Mouse (Mus musculus): Measurements from ENCODE around the gene Wipi2. TPM values are rescaled to one million over a fixed set of nuclear protein-coding genes. Genes with fewer than 3 reads are reported as not detected.

The Wipi2 gene
- polyA plus RNA-seq, 1 experiment from 2014 or later = 35.3 TPM

DNA sequence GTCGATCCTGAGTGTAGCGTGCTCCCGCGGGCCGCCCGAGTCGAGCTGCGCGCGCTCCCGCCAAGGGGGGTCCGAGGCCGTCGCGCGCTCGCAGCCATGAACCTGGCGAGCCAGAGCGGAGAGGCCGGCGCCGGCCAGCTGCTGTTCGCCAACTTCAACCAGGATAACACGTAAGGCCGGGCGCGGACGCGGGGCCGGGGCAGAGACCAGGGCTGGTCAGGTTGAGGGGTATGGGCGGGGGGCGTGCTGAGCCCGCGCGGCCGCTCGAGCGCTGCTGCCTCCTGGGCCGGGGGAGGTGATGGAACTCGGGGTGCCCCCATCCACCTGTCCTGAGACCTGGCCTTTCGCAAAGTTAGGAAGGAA lies 2.1 kb downstream of the Wipi2 start:
- Histone ChIP-seq H3K4me3 (peak overlapping the region; percentile 72), H3K4me1 (replicated peaks) (peaks cover 12% of the 10 kb centered on the region), H3K36me3 (peaks cover 17% of the 10 kb centered on the region), H3K27ac (ENCODE audit: poor library complexity, severe bottlenecking) (peak overlapping the region; percentile 68), H3K27me3 (replicated peaks) (peaks cover 6% of the 10 kb centered on the region), H3K9me3 (replicated peaks) (no peaks in the 10 kb centered on the region), H3K9ac (peak overlapping the region; percentile 86), H3K4me2 (peak overlapping the region; percentile 88)
- under 1% methylated on average over 40 of the region's 41 CpGs for WGBS
- ATAC-seq (ENCODE audit: insufficient number of reproducible peaks, low FRiP score) = no peak; the same call in 1 of the 2 replicates

DNA sequence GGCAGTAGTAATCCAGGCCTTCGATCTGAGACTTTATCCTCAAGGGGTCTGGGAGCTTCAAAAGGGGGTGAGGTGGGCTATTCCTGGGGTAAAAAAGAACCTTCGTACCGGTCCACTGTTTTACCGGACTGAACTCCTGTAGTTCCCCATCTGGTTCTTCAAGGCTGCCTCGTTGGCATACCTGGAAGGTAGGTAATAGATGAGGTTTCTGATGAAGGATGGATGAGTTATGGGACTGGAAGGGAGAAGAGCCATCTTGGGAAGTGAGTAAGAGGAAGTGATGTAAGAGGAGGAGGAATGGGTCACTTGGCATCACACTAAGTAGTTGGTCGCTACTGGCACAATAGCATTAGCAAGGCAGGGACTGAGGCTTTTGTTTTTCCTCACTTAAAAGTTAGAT lies 2.7 kb downstream of the Wipi2 start:
- Histone ChIP-seq H3K27me3 (replicated peaks) (peaks cover 6% of the 10 kb centered on the region), H3K9me3 (replicated peaks) (no peaks in the 10 kb centered on the region), H3K4me1 (replicated peaks) (peaks cover 12% of the 10 kb centered on the region), H3K36me3 (peaks cover 17% of the 10 kb centered on the region), H3K4me2 (peak overlapping the region; percentile 88), H3K27ac (ENCODE audit: poor library complexity, severe bottlenecking) (peak overlapping the region; percentile 68; the same call in 1 of the 2 replicates), H3K9ac (peak overlapping the region; percentile 86), H3K4me3 (peak overlapping the region; percentile 72)
- ATAC-seq (ENCODE audit: insufficient number of reproducible peaks, low FRiP score) = no peak
- WGBS = 11% methylated on average over 6 of the region's 6 CpGs

- H3K4me1 ChIP-seq (replicated peaks) = no peaks in the 10 kb centered on the region
- H3K4me3 ChIP-seq = no peak overlapping the region
- H3K4me2 ChIP-seq = no peak overlapping the region
- no peaks in the 10 kb centered on the region for H3K27me3 ChIP-seq (replicated peaks)
- H3K36me3 ChIP-seq = peaks cover 41% of the 10 kb centered on the region
- H3K9me3 ChIP-seq (replicated peaks) = no peaks in the 10 kb centered on the region
- no peak overlapping the region for H3K9ac ChIP-seq
- ATAC-seq (ENCODE audit: insufficient number of reproducible peaks, low FRiP score) = no peak
- H3K27ac ChIP-seq (ENCODE audit: poor library complexity, severe bottlenecking) = no peak overlapping the region
- 81% methylated on average over 5 of the region's 5 CpGs for WGBS
Observed at GRCm38 (mm10) chr5:142637823-142638222, 10.3 kb downstream of the Wipi2 start.

GRCm38 (mm10) chr5:142640088-142640487 lies 12.6 kb downstream of the Wipi2 start:
- Histone ChIP-seq H3K27ac (ENCODE audit: poor library complexity, severe bottlenecking) (no peak overlapping the region), H3K4me1 (replicated peaks) (no peaks in the 10 kb centered on the region), H3K36me3 (peaks cover 32% of the 10 kb centered on the region), H3K4me2 (no peak overlapping the region), H3K9ac (no peak overlapping the region), H3K27me3 (replicated peaks) (no peaks in the 10 kb centered on the region), H3K4me3 (no peak overlapping the region), H3K9me3 (replicated peaks) (no peaks in the 10 kb centered on the region)
- 86% methylated on average over 5 of the region's 5 CpGs for WGBS
- ATAC-seq (ENCODE audit: insufficient number of reproducible peaks, low FRiP score) = no peak

DNA sequence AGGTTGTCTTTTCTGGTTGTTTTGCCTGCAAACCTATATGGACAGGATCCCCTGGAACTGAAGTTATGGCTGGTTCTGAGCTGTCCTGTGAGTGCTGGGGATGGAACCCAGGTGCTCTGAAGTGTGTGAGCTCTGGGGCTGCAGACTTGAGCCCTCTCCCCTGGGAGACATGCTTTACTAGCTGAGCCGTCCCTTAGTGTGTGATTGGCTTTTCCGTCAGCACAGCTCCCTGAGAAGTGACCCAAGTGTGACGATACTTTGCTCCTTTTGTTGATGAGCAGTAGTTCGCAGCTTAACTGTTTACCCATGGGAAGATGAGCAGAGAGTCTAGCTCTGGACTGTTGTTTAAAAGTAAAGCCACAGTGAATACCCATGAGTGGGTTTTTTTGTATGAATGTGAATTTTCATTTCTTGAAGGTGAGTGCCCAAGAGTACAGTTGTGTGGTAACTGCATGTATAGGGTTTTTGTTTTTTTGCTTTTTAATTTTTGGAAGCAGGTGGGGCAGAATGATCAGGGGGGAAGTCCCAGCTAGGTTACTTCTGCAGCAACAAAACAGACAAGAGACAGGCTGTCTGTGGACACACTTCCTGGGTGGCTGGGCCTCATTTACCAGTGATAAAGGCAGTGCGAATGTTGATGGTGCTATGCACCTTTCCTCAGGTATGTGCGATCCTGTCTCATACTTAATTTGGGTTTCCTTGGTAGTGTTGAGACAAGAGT lies 14.0 kb downstream of the Wipi2 start:
- Histone ChIP-seq H3K9me3 (replicated peaks) (no peaks in the 10 kb centered on the region), H3K4me2 (no peak overlapping the region), H3K27me3 (replicated peaks) (no peaks in the 10 kb centered on the region), H3K4me3 (no peak overlapping the region), H3K27ac (ENCODE audit: poor library complexity, severe bottlenecking) (no peak overlapping the region), H3K4me1 (replicated peaks) (no peaks in the 10 kb centered on the region), H3K36me3 (peaks cover 34% of the 10 kb centered on the region), H3K9ac (no peak overlapping the region)
- WGBS = 80% methylated on average over 6 of the region's 6 CpGs
- no peak for ATAC-seq (ENCODE audit: insufficient number of reproducible peaks, low FRiP score)

GRCm38 (mm10) chr5:142648162-142648561 lies 20.7 kb downstream of the Wipi2 start:
- ATAC-seq (ENCODE audit: insufficient number of reproducible peaks, low FRiP score) = no peak
- no peak overlapping the region for H3K4me2 ChIP-seq
- peaks cover 9% of the 10 kb centered on the region for H3K36me3 ChIP-seq
- no peaks in the 10 kb centered on the region for H3K27me3 ChIP-seq (replicated peaks)
- no peak overlapping the region for H3K4me3 ChIP-seq
- no peak overlapping the region for H3K27ac ChIP-seq (ENCODE audit: poor library complexity, severe bottlenecking)
- no peaks in the 10 kb centered on the region for H3K9me3 ChIP-seq (replicated peaks)
- 71% methylated on average over 7 of the region's 7 CpGs for WGBS
- H3K4me1 ChIP-seq (replicated peaks) = peaks cover 17% of the 10 kb centered on the region
- no peak overlapping the region for H3K9ac ChIP-seq

DNA sequence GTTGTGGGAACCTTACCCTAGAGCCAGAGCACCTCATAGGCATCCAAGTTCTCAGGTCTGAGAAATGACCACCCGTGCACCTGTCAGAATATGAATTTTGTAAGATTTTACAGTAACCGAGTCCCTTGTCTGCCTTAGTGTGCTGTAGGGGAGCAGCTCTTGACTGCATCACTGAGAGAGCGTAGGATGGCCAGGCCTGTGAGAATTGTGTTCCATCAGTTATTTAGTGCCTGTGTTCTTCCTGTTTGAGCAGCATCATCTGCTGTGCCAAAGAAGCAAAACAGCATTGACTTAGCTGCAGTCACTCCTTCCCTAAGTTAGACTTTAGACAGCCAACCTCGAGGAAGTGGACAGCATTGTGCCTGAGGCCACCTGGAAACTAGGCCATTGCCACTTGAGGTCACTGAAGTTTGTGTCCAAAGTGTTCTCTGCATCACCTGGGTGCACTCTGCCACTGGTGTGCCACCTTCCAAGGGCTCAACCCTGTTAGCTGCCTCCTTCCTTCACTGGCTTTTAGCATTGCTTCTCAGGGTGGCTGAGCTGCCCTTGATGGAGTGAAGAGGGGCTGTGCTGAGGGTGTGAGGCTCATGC lies 22.1 kb downstream of the Wipi2 start:
- Histone ChIP-seq H3K4me2 (no peak overlapping the region), H3K27ac (ENCODE audit: poor library complexity, severe bottlenecking) (no peak overlapping the region), H3K27me3 (replicated peaks) (no peaks in the 10 kb centered on the region), H3K4me3 (no peak overlapping the region), H3K9ac (no peak overlapping the region), H3K9me3 (replicated peaks) (no peaks in the 10 kb centered on the region), H3K4me1 (replicated peaks) (peaks cover 17% of the 10 kb centered on the region), H3K36me3 (peaks cover 7% of the 10 kb centered on the region)
- ATAC-seq (ENCODE audit: insufficient number of reproducible peaks, low FRiP score) = no peak
- 86% methylated on average over 4 of the region's 4 CpGs for WGBS

GRCm38 (mm10) chr5:142650390-142650789 lies 22.9 kb downstream of the Wipi2 start:
- no peak overlapping the region for H3K9ac ChIP-seq
- H3K4me2 ChIP-seq = no peak overlapping the region
- no peak overlapping the region for H3K4me3 ChIP-seq
- H3K27ac ChIP-seq (ENCODE audit: poor library complexity, severe bottlenecking) = no peak overlapping the region
- H3K4me1 ChIP-seq (replicated peaks) = peaks cover 17% of the 10 kb centered on the region
- no peaks in the 10 kb centered on the region for H3K27me3 ChIP-seq (replicated peaks)
- ATAC-seq (ENCODE audit: insufficient number of reproducible peaks, low FRiP score) = no peak
- 37% methylated on average over 3 of the region's 3 CpGs for WGBS
- H3K9me3 ChIP-seq (replicated peaks) = no peaks in the 10 kb centered on the region
- H3K36me3 ChIP-seq = no peaks in the 10 kb centered on the region

- no peak overlapping the region for H3K4me2 ChIP-seq
- H3K4me1 ChIP-seq (replicated peaks) = peaks cover 17% of the 10 kb centered on the region
- no peak overlapping the region for H3K4me3 ChIP-seq
- ATAC-seq (ENCODE audit: insufficient number of reproducible peaks, low FRiP score) = peak; percentile 72
- H3K27me3 ChIP-seq (replicated peaks) = no peaks in the 10 kb centered on the region
- H3K9me3 ChIP-seq (replicated peaks) = no peaks in the 10 kb centered on the region
- H3K27ac ChIP-seq (ENCODE audit: poor library complexity, severe bottlenecking) = no peak overlapping the region
- H3K9ac ChIP-seq = no peak overlapping the region
- H3K36me3 ChIP-seq = peaks cover 5% of the 10 kb centered on the region
- WGBS = 73% methylated on average over 6 of the region's 6 CpGs
Observed at GRCm38 (mm10) chr5:142650794-142651497, 23.4 kb downstream of the Wipi2 start.

- H3K4me2 ChIP-seq = no peak overlapping the region
- ATAC-seq (ENCODE audit: insufficient number of reproducible peaks, low FRiP score) = no peak
- no peaks in the 10 kb centered on the region for H3K27me3 ChIP-seq (replicated peaks)
- no peak overlapping the region for H3K9ac ChIP-seq
- H3K4me3 ChIP-seq = no peak overlapping the region
- peaks cover 18% of the 10 kb centered on the region for H3K36me3 ChIP-seq
- WGBS = 69% methylated on average over 4 of the region's 4 CpGs
- H3K27ac ChIP-seq (ENCODE audit: poor library complexity, severe bottlenecking) = no peak overlapping the region
- no peaks in the 10 kb centered on the region for H3K9me3 ChIP-seq (replicated peaks)
- H3K4me1 ChIP-seq (replicated peaks) = peaks cover 20% of the 10 kb centered on the region
Observed at GRCm38 (mm10) chr5:142652266-142652665, 24.8 kb downstream of the Wipi2 start.

GRCm38 (mm10) chr5:142660656-142661434 lies 33.3 kb downstream of the Wipi2 start:
- Histone ChIP-seq H3K4me2 (no peak overlapping the region), H3K9me3 (replicated peaks) (no peaks in the 10 kb centered on the region), H3K4me1 (replicated peaks) (peaks cover 3% of the 10 kb centered on the region; the same call in 1 of the 2 replicates), H3K4me3 (no peak overlapping the region), H3K36me3 (peaks cover 95% of the 10 kb centered on the region), H3K27me3 (replicated peaks) (no peaks in the 10 kb centered on the region), H3K9ac (no peak overlapping the region), H3K27ac (ENCODE audit: poor library complexity, severe bottlenecking) (no peak overlapping the region)
- 85% methylated on average over 7 of the region's 7 CpGs for WGBS
- no peak for ATAC-seq (ENCODE audit: insufficient number of reproducible peaks, low FRiP score)

Measured in heart, embryonic 12.5 days (tissue).